Mouse (Mus musculus) liver, embryonic 14.5 days (tissue): Measurements from ENCODE around the gene Evi5. TPM values are rescaled to one million over a fixed set of nuclear protein-coding genes. Genes with fewer than 3 reads are reported as not detected.
A peak's percentile ranks its signal among the peaks of the same experiment; 100 is the strongest.
"Not testable (repeated sequence)": the region's sequence is repeated elsewhere in the genome, so short reads cannot be mapped to it uniquely, and the experiment has no call there.

Experiments
- ATAC-seq: fragments of 200-750 bp; cut with Nextera tagmentation; 2 replicates; pipeline ENCODE4 v1.8.0; 2017; ENCODE audit warnings: moderate number of reproducible peaks, mild to moderate bottlenecking, moderate library complexity; ENCODE audit not compliant: insufficient read depth
- DNase-seq, 3 experiments: peaks; one replicate each; pipeline ENCODE4 v3.0.0-alpha.2; 2012 to 2013; ENCODE audit warnings: low read depth in 3 of 3, low spot score in 3 of 3
- H3K27ac ChIP-seq: fragments of 300-500 bp; sonication (generic); 2 replicates; pipeline ENCODE4 v1.5.1; 2014; ENCODE audit warnings: moderate library complexity, mild to moderate bottlenecking, control low read depth, inconsistent platforms
- H3K27me3 ChIP-seq: fragments of 300-500 bp; sonication (generic); 2 replicates; pipeline ENCODE4 v1.6.1; 2014; ENCODE audit warnings: mild to moderate bottlenecking, low read length, moderate library complexity; ENCODE audit not compliant: control insufficient read depth, insufficient read depth
- H3K36me3 ChIP-seq: fragments of 300-500 bp; sonication (generic); replicated peaks from 2 replicates; pipeline ENCODE4 v1.6.1; 2014; ENCODE audit warnings: low read depth; ENCODE audit not compliant: control insufficient read depth, insufficient read depth
- H3K4me1 ChIP-seq, 2 experiments: fragments of 200-500 bp in 1 of 2; fragments of 300-500 bp in 1 of 2; sonication (generic) in 1 of 2; replicated peaks; 2 replicates each; pipeline ENCODE4 v1.6.1; 2012 to 2014; ENCODE audit warnings: antibody characterized with exemption in 1 of 2, inconsistent platforms in 1 of 2, low read length in 1 of 2; ENCODE audit not compliant: control insufficient read depth in 2 of 2, insufficient read depth in 2 of 2
- H3K4me2 ChIP-seq: fragments of 300-500 bp; sonication (generic); 2 replicates; pipeline ENCODE4 v1.6.1; 2014; ENCODE audit warnings: low read depth, mild to moderate bottlenecking, control low read depth, moderate library complexity
- H3K4me3 ChIP-seq, 2 experiments: fragments of 200-500 bp in 1 of 2; fragments of 300-500 bp in 1 of 2; sonication (generic) in 1 of 2; 2 replicates each; pipeline ENCODE4 v1.5.1; 2012 to 2014; ENCODE audit warnings: low read depth in 2 of 2, low read length in 2 of 2, mild to moderate bottlenecking in 2 of 2, control low read depth in 1 of 2, inconsistent platforms in 1 of 2, moderate library complexity in 1 of 2; ENCODE audit not compliant: insufficient read depth in 1 of 2
- H3K9ac ChIP-seq: fragments of 300-500 bp; sonication (generic); replicated peaks from 2 replicates; pipeline ENCODE4 v1.6.1; 2014; ENCODE audit warnings: mild to moderate bottlenecking, control low read depth, moderate library complexity
- H3K9me3 ChIP-seq: fragments of 300-500 bp; sonication (generic); 2 replicates; pipeline ENCODE4 v1.6.1; 2016; ENCODE audit warnings: low read length, mixed read lengths; ENCODE audit not compliant: control insufficient read depth
- CTCF ChIP-seq: IDR thresholded peaks from 2 replicates; pipeline ENCODE4 v1.5.1; 2016; ENCODE audit warnings: antibody characterized with exemption, low read depth, control low read depth
- EP300 ChIP-seq: IDR thresholded peaks from 2 replicates; pipeline ENCODE4 v1.6.1; 2016; ENCODE audit warnings: antibody characterized with exemption, low read depth
- WGBS: fragments of 180-500 bp; shearing (Covaris S2); extraction: QIAGEN DNeasy Blood & Tissue Kit; methylation state at CpG from one replicate; pipeline ENCODE4 v1.1.7; 2014; ENCODE audit not compliant: insufficient replicate concordance; 5-methylcytosine and 5-hydroxymethylcytosine counted together
- polyA plus RNA-seq, 2 experiments: library from polyadenylated mRNA; depleted of rRNA in 1 of 2; stranded (reverse) in 1 of 2; unstranded in 1 of 2; fragments of >200 nt; fragmentation: Nextera tagmentation in 1 of 2; extraction: Ambion mirVana in 1 of 2; gene quantifications; 2 replicates each; pipeline versions ENCODE4 v1.2.1 to v1.2.3; 2012 to 2014

The Evi5 gene
- polyA plus RNA-seq, 2 experiments, result 22.7 to 41.4 TPM

- no peaks in the 10 kb centered on the region for H3K27me3 ChIP-seq
- TF ChIP-seq CTCF (no peak), EP300 (no peak)
- 0% methylated on average over 23 of the region's 23 CpGs for WGBS
- peaks cover 0 to 8% of the 10 kb centered on the region in 2 experiments; a peak in 2 of 4 replicates for H3K4me1 ChIP-seq
- peak overlapping the region; percentile 68 to 99 for H3K4me3 ChIP-seq
- DNase-seq (no peak), ATAC-seq (no peak; the same call in 1 of the 2 replicates)
- H3K4me2 ChIP-seq, result peak overlapping the region; percentile 91
- no peaks in the 10 kb centered on the region for H3K9me3 ChIP-seq
- H3K27ac ChIP-seq, result peak overlapping the region; percentile 26
- peak overlapping the region; percentile 64 for H3K9ac ChIP-seq
- H3K36me3 ChIP-seq, result peaks cover 42% of the 10 kb centered on the region
Observed at GRCm38 (mm10) chr5:107901014-107901615, 26.2 kb upstream of the Evi5 start.

- TF ChIP-seq CTCF, result peak; percentile 99
- no peak for TF ChIP-seq EP300
- Histone ChIP-seq H3K4me1 (peaks cover 0 to 8% of the 10 kb centered on the region in 2 experiments; a peak in 2 of 4 replicates), H3K27ac (peak within 1 kb of the TSS; percentile 26), H3K4me3 (peak within 1 kb of the TSS; percentile 68 to 99), H3K4me2 (peak within 1 kb of the TSS; percentile 91), H3K36me3 (peaks cover 35% of the 10 kb centered on the region), H3K27me3 (no peaks in the 10 kb centered on the region), H3K9me3 (no peaks in the 10 kb centered on the region), H3K9ac (peak within 1 kb of the TSS; percentile 64)
- 3% methylated on average over 66 of the region's 66 CpGs for WGBS
- ATAC-seq (peak; percentile 96), DNase-seq (peak; percentile 93 to 94 (median 94))
Observed at GRCm38 (mm10) chr5:107900206-107901013, 25.5 kb upstream of the Evi5 start, which contains the start of gene Rpl5. Rpl5 (plus strand) TSS chr5:107900502.

GRCm38 (mm10) chr5:107896265-107896664 is 21.4 kb upstream of the Evi5 start:
- TF ChIP-seq EP300, result no peak
- TF ChIP-seq CTCF, result no peak
- ATAC-seq (no peak), DNase-seq (no peak)
- Histone ChIP-seq H3K36me3 (no peaks in the 10 kb centered on the region), H3K27me3 (no peaks in the 10 kb centered on the region), H3K4me3 (no peak overlapping the region), H3K27ac (no peak overlapping the region), H3K4me2 (no peak overlapping the region), H3K9ac (no peak overlapping the region), H3K9me3 (no peaks in the 10 kb centered on the region), H3K4me1 (no peaks in the 10 kb centered on the region)
- 47% methylated on average over 1 of the region's 1 CpGs for WGBS

GRCm38 (mm10) chr5:107894676-107895075 is 19.8 kb upstream of the Evi5 start:
- Histone ChIP-seq H3K4me2 (no peak overlapping the region), H3K9me3 (no peaks in the 10 kb centered on the region), H3K27me3 (no peaks in the 10 kb centered on the region), H3K27ac (no peak overlapping the region), H3K9ac (no peak overlapping the region), H3K4me3 (no peak overlapping the region), H3K36me3 (no peaks in the 10 kb centered on the region), H3K4me1 (peaks cover 0 to 5% of the 10 kb centered on the region in 2 experiments; a peak in 1 of 4 replicates)
- DNase-seq (no peak), ATAC-seq (no peak)
- TF ChIP-seq EP300 (no peak), CTCF (no peak)
- 74% methylated on average over 7 of the region's 7 CpGs for WGBS

- DNase-seq, H3K27me3 ChIP-seq, H3K4me1 ChIP-seq, H3K36me3 ChIP-seq, H3K4me3 ChIP-seq, H3K27ac ChIP-seq, H3K9me3 ChIP-seq, H3K4me2 ChIP-seq, H3K9ac ChIP-seq: not testable (repeated sequence)
- ATAC-seq, result 0 out of 2 replicates have a peak, but pooled peaks have one; percentile 31
- peak; percentile 69 for TF ChIP-seq CTCF
- WGBS, result 71% methylated on average over 1 of the region's 1 CpGs
Observed at GRCm38 (mm10) chr5:107891515-107891914, 16.6 kb upstream of the Evi5 start.
